Mouse (Mus musculus): Measurements from ENCODE around the gene Hmbs.

Hmbs gene

GRCm38 (mm10) chr9:44292490-44292889 is 51.5 kb downstream of the Hmbs start:
- no peak for DNase-seq (ENCODE audit: low read depth, low spot score)

- no peak for DNase-seq (ENCODE audit: low read depth, low spot score)
These were observed 55.1 kb downstream of the Hmbs start for GRCm38 (mm10) chr9:44288959-44289291.

- no peak for DNase-seq (ENCODE audit: low read depth, low spot score)
These were observed 55.7 kb downstream of the Hmbs start, which contains the start of gene Abcg4 for GRCm38 (mm10) chr9:44288076-44288958. Gene Abcg4 (minus strand): TSS chr9:44288615.

- DNase-seq (ENCODE audit: low read depth, low spot score), result no peak
These were observed 56.5 kb downstream of the Hmbs start for GRCm38 (mm10) chr9:44287401-44288075.

GRCm38 (mm10) chr9:44287003-44287400 is 57.0 kb downstream of the Hmbs start:
- DNase-seq (ENCODE audit: low read depth, low spot score), result no peak

All from telencephalon, adult 2 months (tissue).